Mouse (Mus musculus): Measurements from ENCODE around the gene Tnfrsf13c. TPM values are rescaled to one million over a fixed set of nuclear protein-coding genes. Genes with fewer than 3 reads are reported as not detected.

Gene Tnfrsf13c
- polyA plus RNA-seq (2016; fragmentation: Nextera tagmentation; extraction: Ambion mirVana), result 0.10 TPM in 1 of 2 replicates, not detected in the other

GRCm38 (mm10) chr15:82223657-82224601 is at the start of gene Tnfrsf13c:
Gene Tnfrsf13c (minus strand): TSS chr15:82224369.
- Histone ChIP-seq H3K4me2 (peak within 1 kb of the TSS; percentile 66), H3K27me3 (peaks cover 60% of the 10 kb centered on the region), H3K9me3 (no peaks in the 10 kb centered on the region), H3K4me3 (replicated peaks) (peak within 1 kb of the TSS; percentile 41), H3K36me3 (no peaks in the 10 kb centered on the region), H3K27ac (no peak within 1 kb of the TSS), H3K9ac (replicated peaks) (peak within 1 kb of the TSS; percentile 27; the same call in 1 of the 2 replicates), H3K4me1 (replicated peaks) (peaks cover 12% of the 10 kb centered on the region)
- no peak; the same call in 1 of the 2 replicates for ATAC-seq (ENCODE audit: insufficient number of reproducible peaks, insufficient read depth, low FRiP score, low TSS enrichment, low read depth)
- under 1% methylated on average over 44 of the region's 44 CpGs for WGBS

GRCm38 (mm10) chr15:82272295-82272694 is 48.1 kb upstream of the Tnfrsf13c start:
- Histone ChIP-seq H3K4me3 (replicated peaks) (no peak overlapping the region), H3K9ac (replicated peaks) (no peak overlapping the region), H3K4me1 (replicated peaks) (peaks cover 16% of the 10 kb centered on the region), H3K36me3 (peaks cover 1% of the 10 kb centered on the region; the same call in 1 of the 2 replicates), H3K9me3 (no peaks in the 10 kb centered on the region), H3K4me2 (no peak overlapping the region), H3K27me3 (peaks cover 40% of the 10 kb centered on the region), H3K27ac (no peak overlapping the region)
- ATAC-seq (ENCODE audit: insufficient number of reproducible peaks, insufficient read depth, low FRiP score, low TSS enrichment, low read depth), result no peak
- 81% methylated on average over 6 of the region's 6 CpGs for WGBS

- Histone ChIP-seq H3K4me3 (replicated peaks) (no peak overlapping the region), H3K9me3 (no peaks in the 10 kb centered on the region), H3K27ac (no peak overlapping the region), H3K4me1 (replicated peaks) (peaks cover 10% of the 10 kb centered on the region), H3K9ac (replicated peaks) (no peak overlapping the region), H3K27me3 (peaks cover 40% of the 10 kb centered on the region), H3K36me3 (no peaks in the 10 kb centered on the region), H3K4me2 (no peak overlapping the region)
- 4% methylated on average over 5 of the region's 5 CpGs for WGBS
- no peak for ATAC-seq (ENCODE audit: insufficient number of reproducible peaks, insufficient read depth, low FRiP score, low TSS enrichment, low read depth)
Observed at GRCm38 (mm10) chr15:82271201-82271600, 47.0 kb upstream of the Tnfrsf13c start.

GRCm38 (mm10) chr15:82268783-82269182 is 44.6 kb upstream of the Tnfrsf13c start:
- H3K9me3 ChIP-seq, result no peaks in the 10 kb centered on the region
- H3K4me2 ChIP-seq, result no peak overlapping the region
- H3K9ac ChIP-seq (replicated peaks), result no peak overlapping the region
- ATAC-seq (ENCODE audit: insufficient number of reproducible peaks, insufficient read depth, low FRiP score, low TSS enrichment, low read depth), result no peak
- H3K27ac ChIP-seq, result no peak overlapping the region
- no peak overlapping the region for H3K4me3 ChIP-seq (replicated peaks)
- H3K27me3 ChIP-seq, result peaks cover 28% of the 10 kb centered on the region
- H3K4me1 ChIP-seq (replicated peaks), result peaks cover 4% of the 10 kb centered on the region; the same call in 1 of the 2 replicates
- 87% methylated on average over 9 of the region's 9 CpGs for WGBS
- H3K36me3 ChIP-seq, result no peaks in the 10 kb centered on the region

GRCm38 (mm10) chr15:82268185-82268584 is 44.0 kb upstream of the Tnfrsf13c start:
- no peaks in the 10 kb centered on the region for H3K36me3 ChIP-seq
- ATAC-seq (ENCODE audit: insufficient number of reproducible peaks, insufficient read depth, low FRiP score, low TSS enrichment, low read depth), result no peak
- peaks cover 22% of the 10 kb centered on the region for H3K27me3 ChIP-seq
- WGBS, result 25% methylated on average over 3 of the region's 3 CpGs
- H3K9ac ChIP-seq (replicated peaks), result no peak overlapping the region
- H3K27ac ChIP-seq, result no peak overlapping the region
- no peaks in the 10 kb centered on the region for H3K9me3 ChIP-seq
- H3K4me3 ChIP-seq (replicated peaks), result no peak overlapping the region
- no peak overlapping the region for H3K4me2 ChIP-seq
- peaks cover 4% of the 10 kb centered on the region; the same call in 1 of the 2 replicates for H3K4me1 ChIP-seq (replicated peaks)

- Histone ChIP-seq H3K9me3 (no peaks in the 10 kb centered on the region), H3K4me2 (no peak overlapping the region), H3K4me3 (replicated peaks) (no peak overlapping the region), H3K9ac (replicated peaks) (no peak overlapping the region), H3K36me3 (no peaks in the 10 kb centered on the region), H3K27ac (no peak overlapping the region), H3K27me3 (peaks cover 5% of the 10 kb centered on the region), H3K4me1 (replicated peaks) (peaks cover 4% of the 10 kb centered on the region; the same call in 1 of the 2 replicates)
- ATAC-seq (ENCODE audit: insufficient number of reproducible peaks, insufficient read depth, low FRiP score, low TSS enrichment, low read depth), result no peak
- 12% methylated on average over 6 of the region's 6 CpGs for WGBS
Observed at GRCm38 (mm10) chr15:82266356-82266755, 42.2 kb upstream of the Tnfrsf13c start.

GRCm38 (mm10) chr15:82259510-82259909 is 35.3 kb upstream of the Tnfrsf13c start:
- WGBS, result 8% methylated on average over 16 of the region's 16 CpGs
- H3K9ac ChIP-seq (replicated peaks), result no peak overlapping the region
- H3K4me1 ChIP-seq (replicated peaks), result peaks cover 7% of the 10 kb centered on the region; the same call in 1 of the 2 replicates
- H3K27me3 ChIP-seq, result peaks cover 16% of the 10 kb centered on the region
- H3K9me3 ChIP-seq, result no peaks in the 10 kb centered on the region
- H3K4me3 ChIP-seq (replicated peaks), result no peak overlapping the region
- no peak overlapping the region for H3K27ac ChIP-seq
- H3K36me3 ChIP-seq, result no peaks in the 10 kb centered on the region
- ATAC-seq (ENCODE audit: insufficient number of reproducible peaks, insufficient read depth, low FRiP score, low TSS enrichment, low read depth), result no peak
- no peak overlapping the region for H3K4me2 ChIP-seq

GRCm38 (mm10) chr15:82255944-82256383 is 31.8 kb upstream of the Tnfrsf13c start:
- ATAC-seq (ENCODE audit: insufficient number of reproducible peaks, insufficient read depth, low FRiP score, low TSS enrichment, low read depth), result no peak
- H3K9ac ChIP-seq (replicated peaks), result no peak overlapping the region; the same call in 1 of the 2 replicates
- WGBS, result 27% methylated on average over 10 of the region's 10 CpGs
- peaks cover 12% of the 10 kb centered on the region for H3K27me3 ChIP-seq
- H3K27ac ChIP-seq, result no peak overlapping the region
- H3K9me3 ChIP-seq, result no peaks in the 10 kb centered on the region
- 0 out of 2 replicates have a peak overlapping the region, but pooled peaks have one; percentile 4 for H3K4me3 ChIP-seq (replicated peaks)
- peaks cover 7% of the 10 kb centered on the region; the same call in 1 of the 2 replicates for H3K4me1 ChIP-seq (replicated peaks)
- H3K36me3 ChIP-seq, result no peaks in the 10 kb centered on the region
- peak overlapping the region; percentile 27 for H3K4me2 ChIP-seq

- no peaks in the 10 kb centered on the region for H3K36me3 ChIP-seq
- no peak overlapping the region for H3K4me2 ChIP-seq
- H3K27me3 ChIP-seq, result peaks cover 12% of the 10 kb centered on the region
- H3K9ac ChIP-seq (replicated peaks), result no peak overlapping the region
- no peak overlapping the region for H3K4me3 ChIP-seq (replicated peaks)
- no peak for ATAC-seq (ENCODE audit: insufficient number of reproducible peaks, insufficient read depth, low FRiP score, low TSS enrichment, low read depth)
- WGBS, result 57% methylated on average over 4 of the region's 4 CpGs
- H3K27ac ChIP-seq, result no peak overlapping the region
- H3K9me3 ChIP-seq, result no peaks in the 10 kb centered on the region
- peaks cover 7% of the 10 kb centered on the region; the same call in 1 of the 2 replicates for H3K4me1 ChIP-seq (replicated peaks)
Observed at GRCm38 (mm10) chr15:82255248-82255647, 31.1 kb upstream of the Tnfrsf13c start.

GRCm38 (mm10) chr15:82252097-82252496 is 27.9 kb upstream of the Tnfrsf13c start, which contains the start of gene 1500009C09Rik:
Gene 1500009C09Rik (plus strand): TSS chr15:82252397.
- Histone ChIP-seq H3K27me3 (peaks cover 2% of the 10 kb centered on the region; the same call in 1 of the 2 replicates), H3K4me2 (no peak within 1 kb of the TSS), H3K4me1 (replicated peaks) (peaks cover 7% of the 10 kb centered on the region; the same call in 1 of the 2 replicates), H3K9me3 (no peaks in the 10 kb centered on the region), H3K27ac (no peak within 1 kb of the TSS), H3K36me3 (no peaks in the 10 kb centered on the region), H3K4me3 (replicated peaks) (no peak within 1 kb of the TSS), H3K9ac (replicated peaks) (no peak within 1 kb of the TSS)
- ATAC-seq (ENCODE audit: insufficient number of reproducible peaks, insufficient read depth, low FRiP score, low TSS enrichment, low read depth), result no peak
- WGBS, result 89% methylated on average over 6 of the region's 6 CpGs

GRCm38 (mm10) chr15:82251579-82251978 is 27.4 kb upstream of the Tnfrsf13c start:
- Histone ChIP-seq H3K4me1 (replicated peaks) (peaks cover 7% of the 10 kb centered on the region; the same call in 1 of the 2 replicates), H3K27me3 (no peaks in the 10 kb centered on the region; the same call in 1 of the 2 replicates), H3K27ac (no peak overlapping the region), H3K9me3 (no peaks in the 10 kb centered on the region), H3K4me3 (replicated peaks) (no peak overlapping the region), H3K9ac (replicated peaks) (no peak overlapping the region), H3K4me2 (no peak overlapping the region), H3K36me3 (no peaks in the 10 kb centered on the region)
- no peak for ATAC-seq (ENCODE audit: insufficient number of reproducible peaks, insufficient read depth, low FRiP score, low TSS enrichment, low read depth)
- 92% methylated on average over 3 of the region's 3 CpGs for WGBS

Measured in limb, embryonic 12.5 days (tissue).